Mouse (Mus musculus): ENCODE results near the gene Pibf1.

DNA sequence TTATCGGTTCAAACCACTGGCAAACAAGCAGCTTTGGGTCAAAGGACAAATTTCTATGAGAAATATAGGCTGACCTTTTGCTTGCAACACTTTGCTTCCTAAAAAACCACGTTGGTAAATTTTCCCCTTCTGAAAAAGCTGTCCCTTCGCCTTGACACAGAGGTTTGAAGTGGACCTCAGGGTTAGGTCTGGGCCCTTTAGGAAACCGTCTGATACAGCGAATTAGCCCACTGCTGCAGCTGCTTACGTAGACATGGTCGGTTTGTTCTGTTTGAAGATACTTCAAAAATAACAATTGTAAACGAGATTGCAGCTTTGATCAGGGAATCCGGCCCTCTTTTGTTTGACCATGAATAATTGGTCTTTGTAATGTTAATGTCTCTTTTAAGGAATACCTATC, 179.1 kb downstream of the Pibf1 start:
- TF ChIP-seq TCF12 (IDR thresholded peaks at IDR 0.05; ENCODE audit: insufficient read depth, poor library complexity, severe bottlenecking) = no peak
- TF ChIP-seq SRF (IDR thresholded peaks at IDR 0.05; ENCODE audit: control insufficient read depth, insufficient read length, low read depth) = no peak

All from myocyte (in vitro differentiated cells).